Mouse (Mus musculus): ENCODE results near the gene Lcn12. TPM values are rescaled to one million over a fixed set of nuclear protein-coding genes. Genes with fewer than 3 reads are reported as not detected.

Lcn12 gene
- polyA plus RNA-seq, 1 experiment from 2014 or later = not detected

- ATAC-seq (ENCODE audit: low read depth) = no peak
- H3K9ac ChIP-seq = no peak within 1 kb of the TSS
- H3K4me2 ChIP-seq = no peak within 1 kb of the TSS
- peaks cover 35% of the 10 kb centered on the region for H3K4me1 ChIP-seq (replicated peaks)
- peaks cover 5% of the 10 kb centered on the region for H3K36me3 ChIP-seq
- no peaks in the 10 kb centered on the region for H3K27me3 ChIP-seq
- no peak within 1 kb of the TSS for H3K27ac ChIP-seq
- no peaks in the 10 kb centered on the region for H3K9me3 ChIP-seq (replicated peaks)
- no peak within 1 kb of the TSS for H3K4me3 ChIP-seq (replicated peaks)
- DNase-seq = no peak
- WGBS (ENCODE audit: insufficient replicate concordance) = 54% methylated on average over 14 of the region's 14 CpGs
Measured at GRCm38 (mm10) chr2:25456205-25456953, 37.3 kb downstream of the Lcn12 start, which contains the start of gene Clic3. Gene Clic3 (plus strand): TSS chr2:25456838.

GRCm38 (mm10) chr2:25452951-25453350, 40.8 kb downstream of the Lcn12 start:
- H3K27me3 ChIP-seq = no peaks in the 10 kb centered on the region
- no peaks in the 10 kb centered on the region for H3K9me3 ChIP-seq (replicated peaks)
- 32% methylated on average over 1 of the region's 1 CpGs for WGBS (ENCODE audit: insufficient replicate concordance)
- H3K9ac ChIP-seq = no peak overlapping the region
- no peak overlapping the region for H3K27ac ChIP-seq
- no peak overlapping the region for H3K4me3 ChIP-seq (replicated peaks)
- H3K36me3 ChIP-seq = no peaks in the 10 kb centered on the region; the same call in 1 of the 2 replicates
- H3K4me2 ChIP-seq = no peak overlapping the region
- DNase-seq (no peak), ATAC-seq (ENCODE audit: low read depth) (no peak)
- H3K4me1 ChIP-seq (replicated peaks) = peaks cover 12% of the 10 kb centered on the region

- Histone ChIP-seq H3K27ac (no peak overlapping the region), H3K4me3 (replicated peaks) (no peak overlapping the region), H3K4me2 (no peak overlapping the region), H3K9me3 (replicated peaks) (no peaks in the 10 kb centered on the region), H3K4me1 (replicated peaks) (peaks cover under 1% of the 10 kb centered on the region; the same call in 1 of the 2 replicates), H3K9ac (no peak overlapping the region), H3K36me3 (0 out of 2 replicates have a peak, but pooled peaks cover 5% of the 10 kb centered on the region), H3K27me3 (no peaks in the 10 kb centered on the region)
- 51% methylated on average over 8 of the region's 8 CpGs for WGBS (ENCODE audit: insufficient replicate concordance)
- DNase-seq = no peak
- no peak for ATAC-seq (ENCODE audit: low read depth)
Measured at GRCm38 (mm10) chr2:25450853-25451647, 42.7 kb downstream of the Lcn12 start.

GRCm38 (mm10) chr2:25442682-25443081, 51.0 kb downstream of the Lcn12 start:
- no peak overlapping the region for H3K4me3 ChIP-seq (replicated peaks)
- H3K36me3 ChIP-seq = peaks cover 15% of the 10 kb centered on the region; the same call in 1 of the 2 replicates
- H3K27ac ChIP-seq = no peak overlapping the region
- no peaks in the 10 kb centered on the region for H3K27me3 ChIP-seq
- ATAC-seq (ENCODE audit: low read depth) (no peak), DNase-seq (no peak)
- 83% methylated on average over 14 of the region's 14 CpGs for WGBS (ENCODE audit: insufficient replicate concordance)
- H3K9ac ChIP-seq = no peak overlapping the region
- H3K4me2 ChIP-seq = no peak overlapping the region
- no peaks in the 10 kb centered on the region for H3K9me3 ChIP-seq (replicated peaks)
- no peaks in the 10 kb centered on the region for H3K4me1 ChIP-seq (replicated peaks)

- Histone ChIP-seq H3K27ac (no peak overlapping the region), H3K4me1 (replicated peaks) (no peaks in the 10 kb centered on the region), H3K4me3 (replicated peaks) (no peak overlapping the region), H3K27me3 (no peaks in the 10 kb centered on the region), H3K9me3 (replicated peaks) (no peaks in the 10 kb centered on the region), H3K4me2 (no peak overlapping the region), H3K9ac (no peak overlapping the region), H3K36me3 (peaks cover 12% of the 10 kb centered on the region; the same call in 1 of the 2 replicates)
- ATAC-seq (ENCODE audit: low read depth) (no peak), DNase-seq (no peak)
- WGBS (ENCODE audit: insufficient replicate concordance) = 76% methylated on average over 20 of the region's 20 CpGs
Measured at GRCm38 (mm10) chr2:25441067-25441466, 52.6 kb downstream of the Lcn12 start.

Small RNA genes within 50 kb of the gene (microRNA-seq; reads per million reads assigned to microRNA genes)
- gene Mir3087 = not detected

Other genes starting within 250 kb of the Lcn12 start
- 2.1 and 2.7 TPM in 2 replicates for gene AL732309.1, start 247.0 kb downstream of the Lcn12 start, polyA plus RNA-seq (2015; fragmentation: Nextera tagmentation; extraction: Ambion mirVana)
- 13.5 and 14.7 TPM in 2 replicates for gene Tmem203, start 238.5 kb downstream of the Lcn12 start, polyA plus RNA-seq (2015; fragmentation: Nextera tagmentation; extraction: Ambion mirVana)
- 5.6 and 6.1 TPM in 2 replicates for gene Tprn, start 231.3 kb downstream of the Lcn12 start, polyA plus RNA-seq (2015; fragmentation: Nextera tagmentation; extraction: Ambion mirVana)
- gene Ssna1, start 221.5 kb downstream of the Lcn12 start, polyA plus RNA-seq (2015; fragmentation: Nextera tagmentation; extraction: Ambion mirVana) = 158 and 162 TPM in 2 replicates
- gene Anapc2, start 221.4 kb downstream of the Lcn12 start, polyA plus RNA-seq (2015; fragmentation: Nextera tagmentation; extraction: Ambion mirVana) = 50.5 and 51.0 TPM in 2 replicates
- not detected in 2 replicates for gene Tmem210, start 205.8 kb downstream of the Lcn12 start, polyA plus RNA-seq (2015; fragmentation: Nextera tagmentation; extraction: Ambion mirVana)
- not detected in 2 replicates for gene Lrrc26, start 204.0 kb downstream of the Lcn12 start, polyA plus RNA-seq (2015; fragmentation: Nextera tagmentation; extraction: Ambion mirVana)
- gene Grin1, start 174.7 kb downstream of the Lcn12 start, polyA plus RNA-seq (2015; fragmentation: Nextera tagmentation; extraction: Ambion mirVana) = 0.12 and 0.41 TPM in 2 replicates
- gene Man1b1, start 161.6 kb downstream of the Lcn12 start, polyA plus RNA-seq (2015; fragmentation: Nextera tagmentation; extraction: Ambion mirVana) = 18.8 and 27.1 TPM in 2 replicates
- gene Dpp7, start 137.6 kb downstream of the Lcn12 start, polyA plus RNA-seq (2015; fragmentation: Nextera tagmentation; extraction: Ambion mirVana) = 9.0 and 10.5 TPM in 2 replicates
- 13.4 and 16.1 TPM in 2 replicates for gene Uap1l1, start 128.2 kb downstream of the Lcn12 start, polyA plus RNA-seq (2015; fragmentation: Nextera tagmentation; extraction: Ambion mirVana)
- gene Sapcd2, start 121.6 kb downstream of the Lcn12 start, polyA plus RNA-seq (2015; fragmentation: Nextera tagmentation; extraction: Ambion mirVana) = 30.0 and 30.6 TPM in 2 replicates
- 0.40 and 0.41 TPM in 2 replicates for gene Entpd2, start 98.0 kb downstream of the Lcn12 start, polyA plus RNA-seq (2015; fragmentation: Nextera tagmentation; extraction: Ambion mirVana)
- gene Npdc1, start 94.6 kb downstream of the Lcn12 start, polyA plus RNA-seq (2015; fragmentation: Nextera tagmentation; extraction: Ambion mirVana) = 4.2 and 5.1 TPM in 2 replicates
- 0.56 and 0.97 TPM in 2 replicates for gene Fut7, start 70.6 kb downstream of the Lcn12 start, polyA plus RNA-seq (2015; fragmentation: Nextera tagmentation; extraction: Ambion mirVana)
- gene Abca2, start 65.2 kb downstream of the Lcn12 start, polyA plus RNA-seq (2015; fragmentation: Nextera tagmentation; extraction: Ambion mirVana) = 1.4 and 1.6 TPM in 2 replicates
- 0.21 and 0.25 TPM in 2 replicates for gene Clic3, start 37.1 kb downstream of the Lcn12 start, polyA plus RNA-seq (2015; fragmentation: Nextera tagmentation; extraction: Ambion mirVana)
- 7.2 and 7.7 TPM in 2 replicates for gene Paxx, start 32.8 kb downstream of the Lcn12 start, polyA plus RNA-seq (2015; fragmentation: Nextera tagmentation; extraction: Ambion mirVana)
- gene Ptgds, start 23.9 kb downstream of the Lcn12 start, polyA plus RNA-seq (2015; fragmentation: Nextera tagmentation; extraction: Ambion mirVana) = 0.38 TPM in 1 of 2 replicates, not detected in the other
- 27.9 and 31.1 TPM in 2 replicates for gene Fbxw5, start 6.8 kb upstream of the Lcn12 start, polyA plus RNA-seq (2015; fragmentation: Nextera tagmentation; extraction: Ambion mirVana)
- gene C8g, start 7.8 kb upstream of the Lcn12 start, polyA plus RNA-seq (2015; fragmentation: Nextera tagmentation; extraction: Ambion mirVana) = 25.8 and 26.8 TPM in 2 replicates
- 16.6 and 18.7 TPM in 2 replicates for gene Traf2, start 53.0 kb upstream of the Lcn12 start, polyA plus RNA-seq (2015; fragmentation: Nextera tagmentation; extraction: Ambion mirVana)
- gene Edf1, start 63.9 kb upstream of the Lcn12 start, polyA plus RNA-seq (2015; fragmentation: Nextera tagmentation; extraction: Ambion mirVana) = 275 and 306 TPM in 2 replicates
- 1.6 and 2.7 TPM in 2 replicates for gene Mamdc4, start 80.9 kb upstream of the Lcn12 start, polyA plus RNA-seq (2015; fragmentation: Nextera tagmentation; extraction: Ambion mirVana)
- gene Phpt1, start 81.3 kb upstream of the Lcn12 start, polyA plus RNA-seq (2015; fragmentation: Nextera tagmentation; extraction: Ambion mirVana) = 50.2 and 50.3 TPM in 2 replicates
- gene Ajm1, start 87.8 kb upstream of the Lcn12 start, polyA plus RNA-seq (2015; fragmentation: Nextera tagmentation; extraction: Ambion mirVana) = 0.02 TPM in 1 of 2 replicates, not detected in the other
- gene Rabl6, start 114.6 kb upstream of the Lcn12 start, polyA plus RNA-seq (2015; fragmentation: Nextera tagmentation; extraction: Ambion mirVana) = 29.7 and 29.8 TPM in 2 replicates
- gene Ccdc183, start 123.8 kb upstream of the Lcn12 start, polyA plus RNA-seq (2015; fragmentation: Nextera tagmentation; extraction: Ambion mirVana) = 0.09 and 0.14 TPM in 2 replicates
- 7.8 and 8.3 TPM in 2 replicates for gene Tmem141, start 128.1 kb upstream of the Lcn12 start, polyA plus RNA-seq (2015; fragmentation: Nextera tagmentation; extraction: Ambion mirVana)
- 34.8 and 37.5 TPM in 2 replicates for gene Fcna, start 134.1 kb upstream of the Lcn12 start, polyA plus RNA-seq (2015; fragmentation: Nextera tagmentation; extraction: Ambion mirVana)
- not detected in 2 replicates for gene Lcn8, start 159.2 kb upstream of the Lcn12 start, polyA plus RNA-seq (2015; fragmentation: Nextera tagmentation; extraction: Ambion mirVana)
- gene Lcn5, start 164.0 kb upstream of the Lcn12 start, polyA plus RNA-seq (2015; fragmentation: Nextera tagmentation; extraction: Ambion mirVana) = not detected in 2 replicates
- not detected in 2 replicates for gene Lcn6, start 182.9 kb upstream of the Lcn12 start, polyA plus RNA-seq (2015; fragmentation: Nextera tagmentation; extraction: Ambion mirVana)
- gene Lcn10, start 188.8 kb upstream of the Lcn12 start, polyA plus RNA-seq (2015; fragmentation: Nextera tagmentation; extraction: Ambion mirVana) = not detected in 2 replicates
- not detected in 2 replicates for gene Obp2a, start 206.1 kb upstream of the Lcn12 start, polyA plus RNA-seq (2015; fragmentation: Nextera tagmentation; extraction: Ambion mirVana)
- gene Bmyc, start 212.8 kb upstream of the Lcn12 start, polyA plus RNA-seq (2015; fragmentation: Nextera tagmentation; extraction: Ambion mirVana) = 12.8 and 13.4 TPM in 2 replicates
- gene Obp2b, start 243.1 kb upstream of the Lcn12 start, polyA plus RNA-seq (2015; fragmentation: Nextera tagmentation; extraction: Ambion mirVana) = not detected in 2 replicates